Mouse (Mus musculus): ENCODE results near the gene Vav3. TPM values are rescaled to one million over a fixed set of nuclear protein-coding genes. Genes with fewer than 3 reads are reported as not detected.

Gene Vav3
- polyA plus RNA-seq, 1 experiment from 2014 or later, result 15.4 TPM

Other genes with a start within 250 kb of the Vav3 start
- gene Slc25a24, start 217.5 kb upstream of the Vav3 start, polyA plus RNA-seq (2015; fragmentation: Nextera tagmentation; extraction: Ambion mirVana), result 5.1 and 5.4 TPM in 2 replicates